Mouse (Mus musculus): ENCODE measurements around the gene Prlhr. TPM values are rescaled to one million over a fixed set of nuclear protein-coding genes. Genes with fewer than 3 reads are reported as not detected.

The Prlhr gene
- polyA plus RNA-seq (2016; fragmentation: Nextera tagmentation; extraction: Ambion mirVana), result not detected in 2 replicates

GRCm38 (mm10) chr19:60468254-60468762 is at the start of gene Prlhr:
Gene Prlhr (minus strand): TSS chr19:60468304.
- peak within 1 kb of the TSS; percentile 46 for H3K4me2 ChIP-seq
- no peak for ATAC-seq
- H3K9me3 ChIP-seq (replicated peaks), result no peaks in the 10 kb centered on the region
- 9% methylated on average over 17 of the region's 17 CpGs for WGBS (ENCODE audit: insufficient replicate concordance)
- 0 out of 2 replicates have a peak, but pooled peaks cover 6% of the 10 kb centered on the region for H3K4me1 ChIP-seq
- peaks cover 49% of the 10 kb centered on the region for H3K27me3 ChIP-seq (replicated peaks)
- H3K27ac ChIP-seq, result no peak within 1 kb of the TSS
- no peaks in the 10 kb centered on the region for H3K36me3 ChIP-seq
- H3K9ac ChIP-seq, result no peak within 1 kb of the TSS
- 0 out of 2 replicates have a peak within 1 kb of the TSS, but pooled peaks have one; percentile 22 for H3K4me3 ChIP-seq

GRCm38 (mm10) chr19:60515064-60515463 is 47.0 kb upstream of the Prlhr start:
- no peak for ATAC-seq
- no peaks in the 10 kb centered on the region for H3K9me3 ChIP-seq (replicated peaks)
- H3K36me3 ChIP-seq, result no peaks in the 10 kb centered on the region
- no peak overlapping the region for H3K4me3 ChIP-seq
- no peak overlapping the region for H3K9ac ChIP-seq
- H3K27ac ChIP-seq, result no peak overlapping the region
- H3K27me3 ChIP-seq (replicated peaks), result no peaks in the 10 kb centered on the region
- H3K4me2 ChIP-seq, result no peak overlapping the region
- no peaks in the 10 kb centered on the region for H3K4me1 ChIP-seq
- 40% methylated on average over 2 of the region's 2 CpGs for WGBS (ENCODE audit: insufficient replicate concordance)

- Histone ChIP-seq H3K4me3 (no peak overlapping the region), H3K9me3 (replicated peaks) (no peaks in the 10 kb centered on the region), H3K9ac (no peak overlapping the region), H3K4me1 (no peaks in the 10 kb centered on the region), H3K4me2 (no peak overlapping the region), H3K27me3 (replicated peaks) (no peaks in the 10 kb centered on the region), H3K36me3 (no peaks in the 10 kb centered on the region), H3K27ac (no peak overlapping the region)
- no peak for ATAC-seq
- WGBS (ENCODE audit: insufficient replicate concordance), result 46% methylated on average over 3 of the region's 3 CpGs
These were observed 45.3 kb upstream of the Prlhr start for GRCm38 (mm10) chr19:60513431-60513830.

- H3K9me3 ChIP-seq (replicated peaks), result no peaks in the 10 kb centered on the region
- no peak overlapping the region for H3K9ac ChIP-seq
- no peak for ATAC-seq
- no peak overlapping the region for H3K4me2 ChIP-seq
- no peaks in the 10 kb centered on the region for H3K36me3 ChIP-seq
- H3K27ac ChIP-seq, result no peak overlapping the region
- H3K27me3 ChIP-seq (replicated peaks), result no peaks in the 10 kb centered on the region
- no peak overlapping the region for H3K4me3 ChIP-seq
- H3K4me1 ChIP-seq, result no peaks in the 10 kb centered on the region
These were observed 32.1 kb upstream of the Prlhr start for GRCm38 (mm10) chr19:60500209-60500608.

GRCm38 (mm10) chr19:60497171-60497570 is 29.1 kb upstream of the Prlhr start:
- H3K4me3 ChIP-seq, result no peak overlapping the region
- no peaks in the 10 kb centered on the region for H3K36me3 ChIP-seq
- 51% methylated on average over 4 of the region's 4 CpGs for WGBS (ENCODE audit: insufficient replicate concordance)
- no peak overlapping the region for H3K4me2 ChIP-seq
- H3K4me1 ChIP-seq, result no peaks in the 10 kb centered on the region
- H3K9ac ChIP-seq, result no peak overlapping the region
- H3K27me3 ChIP-seq (replicated peaks), result no peaks in the 10 kb centered on the region
- H3K27ac ChIP-seq, result no peak overlapping the region
- no peak for ATAC-seq
- H3K9me3 ChIP-seq (replicated peaks), result no peaks in the 10 kb centered on the region

- H3K4me1 ChIP-seq, result no peaks in the 10 kb centered on the region
These were observed 27.7 kb upstream of the Prlhr start for GRCm38 (mm10) chr19:60495772-60496171.

GRCm38 (mm10) chr19:60489566-60489965 is 21.5 kb upstream of the Prlhr start:
- 68% methylated on average over 1 of the region's 1 CpGs for WGBS (ENCODE audit: insufficient replicate concordance)
- Histone ChIP-seq H3K4me2 (no peak overlapping the region), H3K36me3 (no peaks in the 10 kb centered on the region), H3K27me3 (replicated peaks) (no peaks in the 10 kb centered on the region), H3K9me3 (replicated peaks) (no peaks in the 10 kb centered on the region), H3K4me3 (no peak overlapping the region), H3K27ac (no peak overlapping the region), H3K4me1 (no peaks in the 10 kb centered on the region), H3K9ac (no peak overlapping the region)
- ATAC-seq, result no peak

More at GRCm38 (mm10) chr19:60495772-60496171, 27.7 kb upstream of the Prlhr start:
- no peaks in the 10 kb centered on the region for H3K9me3 ChIP-seq (replicated peaks)
- H3K36me3 ChIP-seq, result no peaks in the 10 kb centered on the region
- no peak for ATAC-seq
- H3K4me3 ChIP-seq, result no peak overlapping the region
- H3K27ac ChIP-seq, result no peak overlapping the region
- WGBS (ENCODE audit: insufficient replicate concordance), result 40% methylated on average over 3 of the region's 3 CpGs
- H3K4me2 ChIP-seq, result no peak overlapping the region
- H3K9ac ChIP-seq, result no peak overlapping the region
- H3K27me3 ChIP-seq (replicated peaks), result no peaks in the 10 kb centered on the region

GRCm38 (mm10) chr19:60485261-60485660 is 17.2 kb upstream of the Prlhr start:
- ATAC-seq, result no peak
- no peak overlapping the region for H3K27ac ChIP-seq
- no peaks in the 10 kb centered on the region for H3K36me3 ChIP-seq
- no peak overlapping the region for H3K4me3 ChIP-seq
- H3K4me1 ChIP-seq, result no peaks in the 10 kb centered on the region
- no peaks in the 10 kb centered on the region for H3K27me3 ChIP-seq (replicated peaks)
- H3K9ac ChIP-seq, result no peak overlapping the region
- no peak overlapping the region for H3K4me2 ChIP-seq
- H3K9me3 ChIP-seq (replicated peaks), result no peaks in the 10 kb centered on the region

- Histone ChIP-seq H3K9me3 (replicated peaks) (no peaks in the 10 kb centered on the region), H3K4me2 (no peak overlapping the region), H3K4me1 (no peaks in the 10 kb centered on the region), H3K9ac (no peak overlapping the region), H3K27me3 (replicated peaks) (no peaks in the 10 kb centered on the region), H3K27ac (no peak overlapping the region), H3K36me3 (no peaks in the 10 kb centered on the region), H3K4me3 (no peak overlapping the region)
- WGBS (ENCODE audit: insufficient replicate concordance), result 24% methylated on average over 1 of the region's 1 CpGs
- no peak for ATAC-seq
These were observed 10.8 kb upstream of the Prlhr start for GRCm38 (mm10) chr19:60478859-60479258.

GRCm38 (mm10) chr19:60477788-60478187 is 9.7 kb upstream of the Prlhr start:
- no peak overlapping the region for H3K9ac ChIP-seq
- H3K4me1 ChIP-seq, result no peaks in the 10 kb centered on the region
- no peaks in the 10 kb centered on the region for H3K36me3 ChIP-seq
- no peak for ATAC-seq
- H3K27ac ChIP-seq, result no peak overlapping the region
- 22% methylated on average over 2 of the region's 2 CpGs for WGBS (ENCODE audit: insufficient replicate concordance)
- H3K4me3 ChIP-seq, result no peak overlapping the region
- H3K27me3 ChIP-seq (replicated peaks), result no peaks in the 10 kb centered on the region
- H3K4me2 ChIP-seq, result no peak overlapping the region
- H3K9me3 ChIP-seq (replicated peaks), result no peaks in the 10 kb centered on the region

- no peak for ATAC-seq
- H3K4me3 ChIP-seq, result no peak overlapping the region
- WGBS (ENCODE audit: insufficient replicate concordance), result 3% methylated on average over 10 of the region's 10 CpGs
- peaks cover 49% of the 10 kb centered on the region for H3K27me3 ChIP-seq (replicated peaks)
- H3K4me2 ChIP-seq, result no peak overlapping the region
- H3K27ac ChIP-seq, result no peak overlapping the region
- no peaks in the 10 kb centered on the region for H3K9me3 ChIP-seq (replicated peaks)
- H3K4me1 ChIP-seq, result 0 out of 2 replicates have a peak, but pooled peaks cover 6% of the 10 kb centered on the region
- H3K36me3 ChIP-seq, result no peaks in the 10 kb centered on the region
- H3K9ac ChIP-seq, result no peak overlapping the region
These were observed 742 bp upstream of the Prlhr start for GRCm38 (mm10) chr19:60468846-60469245.

GRCm38 (mm10) chr19:60467588-60468007 is 506 bp downstream of the Prlhr start:
- 0 out of 2 replicates have a peak overlapping the region, but pooled peaks have one; percentile 22 for H3K4me3 ChIP-seq
- 15% methylated on average over 31 of the region's 31 CpGs for WGBS (ENCODE audit: insufficient replicate concordance)

More at GRCm38 (mm10) chr19:60467588-60468007, 506 bp downstream of the Prlhr start:
- H3K9ac ChIP-seq, result no peak overlapping the region
- no peaks in the 10 kb centered on the region for H3K36me3 ChIP-seq
- no peaks in the 10 kb centered on the region for H3K9me3 ChIP-seq (replicated peaks)
- peaks cover 49% of the 10 kb centered on the region for H3K27me3 ChIP-seq (replicated peaks)
- H3K4me1 ChIP-seq, result 0 out of 2 replicates have a peak, but pooled peaks cover 6% of the 10 kb centered on the region
- ATAC-seq, result no peak
- peak overlapping the region; percentile 46 for H3K4me2 ChIP-seq
- no peak overlapping the region for H3K27ac ChIP-seq

All from liver, embryonic 12.5 days (tissue).